13 mouse cellular contexts compared by ENCODE assay signal in the genomic region with DNA sequence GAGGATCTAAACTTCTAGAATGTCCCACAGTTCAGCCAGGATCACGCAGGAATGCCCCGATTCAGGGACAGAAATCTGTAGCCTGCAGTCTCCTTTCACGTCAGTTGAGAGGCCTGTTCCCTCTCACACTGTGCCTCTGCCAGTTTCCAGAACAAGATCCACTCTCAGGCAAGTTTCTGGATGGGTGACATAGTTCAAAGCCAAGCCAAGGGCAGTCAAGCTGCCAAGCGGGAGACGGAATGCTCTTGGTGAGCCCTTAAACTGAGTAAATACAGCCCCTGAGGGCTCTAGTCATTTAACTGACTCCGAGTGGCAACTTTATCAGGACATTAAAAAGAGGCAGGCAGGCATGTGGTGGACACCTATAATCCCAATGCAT. TPM values are rescaled to one million over a fixed set of nuclear protein-coding genes. Genes with fewer than 3 reads are reported as not detected.
A peak's percentile ranks its signal among the peaks of the same experiment; 100 is the strongest.
DNase-seq lines count a peak whose midpoint lies in the region; ATAC-seq and TF ChIP-seq lines count a peak whose summit lies in the region.
"Had no signal": no experiment of that assay in that cellular context is flagged by ENCODE, and none has a peak within 500 bp of the region (broad histone marks: within the 10 kb centered on the region; RNA-seq: fewer than 3 reads in every experiment).

No protein-coding gene starts in this region.

- no peaks in the 10 kb centered on the region for H3K36me3 ChIP-seq in kidney, adult 2 months (ENCODE audit: control insufficient read depth, insufficient read depth, low read length)
- no peaks in the 10 kb centered on the region for H3K36me3 ChIP-seq in lung, postnatal 0 days (ENCODE audit: insufficient read depth, low read length)
- no peaks in the 10 kb centered on the region for H3K36me3 ChIP-seq in liver, embryonic 11.5 days (ENCODE audit: control insufficient read depth, insufficient read depth, low read length)
- H3K36me3 ChIP-seq: forebrain, embryonic 15.5 days; liver, embryonic 15.5 days; midbrain, embryonic 15.5 days had no signal

- no peak for TF ChIP-seq POLR2A in kidney, adult 2 months (IDR thresholded peaks at IDR 0.05; ENCODE audit: low read depth, low read length)

- WGBS in kidney, adult 2 months, result 29% methylated on average over 6 of the region's 6 CpGs
- WGBS in lung, postnatal 0 days, result 35% methylated on average over 6 of the region's 6 CpGs
- 72% methylated on average over 6 of the region's 6 CpGs for WGBS in liver, embryonic 11.5 days

- no peak overlapping the region for H3K9ac ChIP-seq in lung, postnatal 0 days (replicated peaks; ENCODE audit: low read depth)
- no peak overlapping the region for H3K9ac ChIP-seq in liver, embryonic 11.5 days (ENCODE audit: low read depth, low read length)
- H3K9ac ChIP-seq: forebrain, embryonic 15.5 days; liver, embryonic 15.5 days; midbrain, embryonic 15.5 days had no signal

- H3K4me2 ChIP-seq in lung, postnatal 0 days (replicated peaks; ENCODE audit: low read depth, low read length), result no peak overlapping the region
- H3K4me2 ChIP-seq in liver, embryonic 11.5 days, result no peak overlapping the region
- H3K4me2 ChIP-seq: forebrain, embryonic 15.5 days; liver, embryonic 15.5 days; midbrain, embryonic 15.5 days had no signal

- TF ChIP-seq EP300 in lung, postnatal 0 days (IDR thresholded peaks at IDR 0.05), result peak; percentile 79

- H3K27ac ChIP-seq in kidney, adult 2 months (ENCODE audit: insufficient read depth, low read depth, low read length), result peak overlapping the region; percentile 21; the same call in 1 of the 2 replicates
- H3K27ac ChIP-seq in lung, postnatal 0 days (ENCODE audit: low read length), result peak overlapping the region; percentile 87
- no peak overlapping the region for H3K27ac ChIP-seq in liver, embryonic 11.5 days (ENCODE audit: low read depth, low read length)
- H3K27ac ChIP-seq: forebrain, embryonic 15.5 days; liver, embryonic 15.5 days; midbrain, embryonic 15.5 days had no signal

- peak; percentile 36 for DNase-seq in adrenal gland, postnatal 14 days
- no peak for DNase-seq in adrenal gland, adult 8-10 months
- DNase-seq in gastrocnemius, postnatal 25 days, result peak; percentile 68
- peak; percentile 58 for DNase-seq in kidney, adult 2 months
- DNase-seq in lung, postnatal 0 days (ENCODE audit: low spot score), result peak; percentile 89
- no peak for DNase-seq in cerebellum, adult 11-12 months
- DNase-seq in embryo, embryonic 10 days (ENCODE audit: low spot score), result no peak
- DNase-seq in liver, embryonic 11.5 days (ENCODE audit: low spot score), result no peak
- DNase-seq: cerebellum, adult 18-20 months; thymus, postnatal 14 days had no signal

- no peak for TF ChIP-seq CTCF in kidney, adult 2 months (conservative IDR thresholded peaks at IDR 0.05; ENCODE audit: insufficient read depth, insufficient read length, low read depth, low read length)
- no peak for TF ChIP-seq CTCF in lung, postnatal 0 days (IDR thresholded peaks at IDR 0.05)

- H3K27me3 ChIP-seq in kidney, adult 2 months (replicated peaks; ENCODE audit: control insufficient read depth, insufficient read depth, low read length), result no peaks in the 10 kb centered on the region
- no peaks in the 10 kb centered on the region for H3K27me3 ChIP-seq in lung, postnatal 0 days (replicated peaks; ENCODE audit: insufficient read depth, low read length)
- H3K27me3 ChIP-seq in liver, embryonic 11.5 days (replicated peaks; ENCODE audit: control insufficient read depth, insufficient read depth, low read length), result no peaks in the 10 kb centered on the region
- H3K27me3 ChIP-seq: forebrain, embryonic 15.5 days; liver, embryonic 15.5 days; midbrain, embryonic 15.5 days had no signal

- ATAC-seq in lung, postnatal 0 days, result peak; percentile 94
- no peak for ATAC-seq in liver, embryonic 11.5 days (replicated peaks; ENCODE audit: low FRiP score)
- ATAC-seq: forebrain, embryonic 15.5 days; midbrain, embryonic 15.5 days had no signal

- H3K4me1 ChIP-seq in kidney, adult 2 months (ENCODE audit: control insufficient read depth, insufficient read depth, low read length), result 0 out of 2 replicates have a peak, but pooled peaks cover 3% of the 10 kb centered on the region
- H3K4me1 ChIP-seq in lung, postnatal 0 days (ENCODE audit: insufficient read depth, low read depth, low read length), result no peaks in the 10 kb centered on the region; the same call in 1 of the 2 replicates
- no peaks in the 10 kb centered on the region for H3K4me1 ChIP-seq in liver, embryonic 11.5 days (replicated peaks; ENCODE audit: control insufficient read depth, insufficient read depth, low read length)
- H3K4me1 ChIP-seq: forebrain, embryonic 15.5 days; liver, embryonic 15.5 days; midbrain, embryonic 15.5 days had no signal

- H3K4me3 ChIP-seq in kidney, adult 2 months (ENCODE audit: insufficient read depth, low read depth, low read length), result no peak overlapping the region
- H3K4me3 ChIP-seq in lung, postnatal 0 days (ENCODE audit: low read depth, low read length), result no peak overlapping the region
- H3K4me3 ChIP-seq in liver, embryonic 11.5 days (ENCODE audit: low read depth, low read length), result no peak overlapping the region
- H3K4me3 ChIP-seq: forebrain, embryonic 15.5 days; liver, embryonic 15.5 days; midbrain, embryonic 15.5 days had no signal

- no peaks in the 10 kb centered on the region for H3K9me3 ChIP-seq in lung, postnatal 0 days (ENCODE audit: low read length)
- no peaks in the 10 kb centered on the region for H3K9me3 ChIP-seq in liver, embryonic 11.5 days (ENCODE audit: control insufficient read depth, low read length)
- H3K9me3 ChIP-seq: forebrain, embryonic 15.5 days; liver, embryonic 15.5 days; midbrain, embryonic 15.5 days had no signal

RNA-seq across cellular contexts. Expression of gene Fat2, which starts 32.7 kb away (rescaled TPM):
- 0.11 and 0.56 TPM in 2 replicates for total RNA-seq in adrenal gland, postnatal 14 days (2021)
- total RNA-seq in adrenal gland, adult 8-10 months (2022), result under 1 TPM; 0.03 to 0.08 (median 0.06) TPM
- under 1 TPM; 0.05 TPM for total RNA-seq in gastrocnemius, postnatal 25 days (2021)
- polyA plus RNA-seq in kidney, adult 2 months (2012; rRNA removed), result 0.06 and 0.11 TPM in 2 replicates
- polyA plus RNA-seq in lung, postnatal 0 days (2015; fragmentation: Nextera tagmentation; extraction: Ambion mirVana), result 0.23 TPM in 2 replicates
- polyA plus RNA-seq in liver, embryonic 11.5 days (2014; fragmentation: Nextera tagmentation; extraction: Ambion mirVana), result not detected in 2 replicates
- polyA plus RNA-seq: liver, embryonic 15.5 days had no signal

RNA-seq across cellular contexts. Expression of gene Sparc, which starts 53.9 kb away (rescaled TPM):
- 2,357 and 2,456 TPM in 2 replicates for total RNA-seq in adrenal gland, postnatal 14 days (2021)
- total RNA-seq in adrenal gland, adult 8-10 months (2022), result 1,000 to 10,000 TPM; 1,201 to 2,025 (median 1,729) TPM
- total RNA-seq in gastrocnemius, postnatal 25 days (2021), result 1,000 to 10,000 TPM in 1 of 2 experiments, 100 to 1,000 TPM in 1; 811 to 1,001 TPM
- 585 and 720 TPM in 2 replicates for polyA plus RNA-seq in kidney, adult 2 months (2012; rRNA removed)
- polyA plus RNA-seq in lung, postnatal 0 days (2015; fragmentation: Nextera tagmentation; extraction: Ambion mirVana), result 3,302 and 3,486 TPM in 2 replicates
- 300 and 334 TPM in 2 replicates for polyA plus RNA-seq in liver, embryonic 11.5 days (2014; fragmentation: Nextera tagmentation; extraction: Ambion mirVana)

Comparison
In these comparisons a context has a peak if more than half of its experiments do, and no peak if none do; other contexts are left out.
1. DNase-seq: peak in adrenal gland, postnatal 14 days (single experiment), gastrocnemius, postnatal 25 days (single experiment), kidney, adult 2 months (single experiment) and lung, postnatal 0 days (single experiment); none in adrenal gland, adult 8-10 months (single experiment), cerebellum, adult 11-12 months (single experiment), embryo, embryonic 10 days (single experiment) and liver, embryonic 11.5 days (single experiment).